Mouse (Mus musculus) liver, embryonic 14.5 days (tissue): ENCODE measurements at regions not wholly inside any gene's neighbourhood (a gene's known extent, or its start where the extent isn't known, plus 50 kb on each side); places are given as distances from the start of the nearest gene placed in this dataset.

Source experiments
- ATAC-seq: fragments of 200-750 bp; cut with Nextera tagmentation; 2 replicates; pipeline ENCODE4 v1.8.0; 2017; ENCODE audit warnings: moderate number of reproducible peaks, mild to moderate bottlenecking, moderate library complexity; ENCODE audit not compliant: insufficient read depth
- DNase-seq, 3 experiments: peaks; one replicate each; pipeline ENCODE4 v3.0.0-alpha.2; 2012 to 2013; ENCODE audit warnings: low read depth in 3 of 3, low spot score in 3 of 3
- H3K27ac ChIP-seq: fragments of 300-500 bp; sonication (generic); 2 replicates; pipeline ENCODE4 v1.5.1; 2014; ENCODE audit warnings: moderate library complexity, mild to moderate bottlenecking, control low read depth, inconsistent platforms
- H3K27me3 ChIP-seq: fragments of 300-500 bp; sonication (generic); 2 replicates; pipeline ENCODE4 v1.6.1; 2014; ENCODE audit warnings: mild to moderate bottlenecking, low read length, moderate library complexity; ENCODE audit not compliant: control insufficient read depth, insufficient read depth
- H3K36me3 ChIP-seq: fragments of 300-500 bp; sonication (generic); replicated peaks from 2 replicates; pipeline ENCODE4 v1.6.1; 2014; ENCODE audit warnings: low read depth; ENCODE audit not compliant: control insufficient read depth, insufficient read depth
- H3K4me1 ChIP-seq, 2 experiments: fragments of 200-500 bp in 1 of 2; fragments of 300-500 bp in 1 of 2; sonication (generic) in 1 of 2; replicated peaks; 2 replicates each; pipeline ENCODE4 v1.6.1; 2012 to 2014; ENCODE audit warnings: antibody characterized with exemption in 1 of 2, inconsistent platforms in 1 of 2, low read length in 1 of 2; ENCODE audit not compliant: control insufficient read depth in 2 of 2, insufficient read depth in 2 of 2
- H3K4me2 ChIP-seq: fragments of 300-500 bp; sonication (generic); 2 replicates; pipeline ENCODE4 v1.6.1; 2014; ENCODE audit warnings: low read depth, mild to moderate bottlenecking, control low read depth, moderate library complexity
- H3K4me3 ChIP-seq, 2 experiments: fragments of 200-500 bp in 1 of 2; fragments of 300-500 bp in 1 of 2; sonication (generic) in 1 of 2; 2 replicates each; pipeline ENCODE4 v1.5.1; 2012 to 2014; ENCODE audit warnings: low read depth in 2 of 2, low read length in 2 of 2, mild to moderate bottlenecking in 2 of 2, control low read depth in 1 of 2, inconsistent platforms in 1 of 2, moderate library complexity in 1 of 2; ENCODE audit not compliant: insufficient read depth in 1 of 2
- H3K9ac ChIP-seq: fragments of 300-500 bp; sonication (generic); replicated peaks from 2 replicates; pipeline ENCODE4 v1.6.1; 2014; ENCODE audit warnings: mild to moderate bottlenecking, control low read depth, moderate library complexity
- H3K9me3 ChIP-seq: fragments of 300-500 bp; sonication (generic); 2 replicates; pipeline ENCODE4 v1.6.1; 2016; ENCODE audit warnings: low read length, mixed read lengths; ENCODE audit not compliant: control insufficient read depth
- CTCF ChIP-seq: IDR thresholded peaks from 2 replicates; pipeline ENCODE4 v1.5.1; 2016; ENCODE audit warnings: antibody characterized with exemption, low read depth, control low read depth
- EP300 ChIP-seq: IDR thresholded peaks from 2 replicates; pipeline ENCODE4 v1.6.1; 2016; ENCODE audit warnings: antibody characterized with exemption, low read depth
- WGBS: fragments of 180-500 bp; shearing (Covaris S2); extraction: QIAGEN DNeasy Blood & Tissue Kit; methylation state at CpG from one replicate; pipeline ENCODE4 v1.1.7; 2014; ENCODE audit not compliant: insufficient replicate concordance; 5-methylcytosine and 5-hydroxymethylcytosine counted together

- TF ChIP-seq CTCF (no peak), EP300 (no peak)
- Histone ChIP-seq H3K9me3 (no peaks in the 10 kb centered on the region), H3K36me3 (no peaks in the 10 kb centered on the region), H3K4me1 (no peaks in the 10 kb centered on the region), H3K9ac (no peak overlapping the region), H3K4me2 (no peak overlapping the region), H3K27ac (no peak overlapping the region), H3K4me3 (no peak overlapping the region), H3K27me3 (no peaks in the 10 kb centered on the region)
- ATAC-seq (no peak), DNase-seq (no peak)
- 59% methylated on average over 9 of the region's 9 CpGs for WGBS
Observed at GRCm38 (mm10) chr9:91981955-91982621, 210.6 kb upstream of the Plscr5 start.

GRCm38 (mm10) chr9:91981499-91981898 is 211.2 kb upstream of the Plscr5 start:
- Histone ChIP-seq H3K4me3 (no peak overlapping the region), H3K9ac (no peak overlapping the region), H3K4me1 (no peaks in the 10 kb centered on the region), H3K27me3 (no peaks in the 10 kb centered on the region), H3K27ac (no peak overlapping the region), H3K4me2 (no peak overlapping the region), H3K36me3 (no peaks in the 10 kb centered on the region), H3K9me3 (no peaks in the 10 kb centered on the region)
- DNase-seq (no peak), ATAC-seq (no peak)
- 59% methylated on average over 3 of the region's 3 CpGs for WGBS
- TF ChIP-seq EP300: no peak
- no peak for TF ChIP-seq CTCF

GRCm38 (mm10) chr9:91964051-91964450 is 228.7 kb upstream of the Plscr5 start:
- Histone ChIP-seq H3K4me1 (no peaks in the 10 kb centered on the region), H3K27ac (no peak overlapping the region), H3K4me3 (no peak overlapping the region), H3K36me3 (no peaks in the 10 kb centered on the region), H3K4me2 (no peak overlapping the region), H3K9ac (no peak overlapping the region), H3K9me3 (no peaks in the 10 kb centered on the region), H3K27me3 (no peaks in the 10 kb centered on the region)
- WGBS: 48% methylated on average over 2 of the region's 2 CpGs
- ATAC-seq: no peak
- no peak for TF ChIP-seq CTCF
- TF ChIP-seq EP300: no peak
- no peak for DNase-seq

- TF ChIP-seq CTCF (no peak), EP300 (no peak)
- no peak for DNase-seq
- Histone ChIP-seq H3K9ac (no peak overlapping the region), H3K27me3 (no peaks in the 10 kb centered on the region), H3K4me1 (no peaks in the 10 kb centered on the region), H3K9me3 (no peaks in the 10 kb centered on the region), H3K27ac (no peak overlapping the region), H3K4me3 (no peak overlapping the region), H3K4me2 (no peak overlapping the region), H3K36me3 (no peaks in the 10 kb centered on the region)
- WGBS: 63% methylated on average over 1 of the region's 1 CpGs
- ATAC-seq: no peak
Observed at GRCm38 (mm10) chr9:91962726-91963125, 230.0 kb upstream of the Plscr5 start.

DNA sequence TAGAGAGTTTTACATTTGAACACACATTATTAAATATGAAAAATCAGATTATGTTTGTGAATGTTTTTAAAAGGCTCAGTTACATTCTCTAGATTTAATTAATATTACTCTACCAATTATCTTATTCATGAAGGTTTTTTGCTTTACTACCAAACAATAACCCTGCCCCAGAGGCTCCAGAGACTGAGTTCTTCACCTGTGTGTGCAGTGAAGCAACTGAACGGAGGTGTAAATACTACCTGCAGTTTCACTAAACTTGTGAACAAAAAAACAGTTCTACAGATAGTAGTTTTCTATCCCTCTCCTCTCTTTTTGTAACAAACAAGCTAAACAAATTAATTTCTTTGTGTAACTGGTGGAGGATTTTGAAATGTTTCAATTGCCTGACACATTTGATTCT is 231.1 kb upstream of the Plscr5 start:
- no peak overlapping the region for H3K27ac ChIP-seq
- no peaks in the 10 kb centered on the region for H3K9me3 ChIP-seq
- no peak overlapping the region for H3K4me3 ChIP-seq
- 66% methylated on average over 1 of the region's 1 CpGs for WGBS
- no peak overlapping the region for H3K4me2 ChIP-seq
- no peak overlapping the region for H3K9ac ChIP-seq
- no peak for DNase-seq
- TF ChIP-seq CTCF (no peak), EP300 (no peak)
- no peaks in the 10 kb centered on the region for H3K27me3 ChIP-seq
- ATAC-seq: no peak
- no peaks in the 10 kb centered on the region for H3K4me1 ChIP-seq
- no peaks in the 10 kb centered on the region for H3K36me3 ChIP-seq
